Mouse (Mus musculus): ENCODE measurements around the gene Disp2. TPM values are rescaled to one million over a fixed set of nuclear protein-coding genes. Genes with fewer than 3 reads are reported as not detected.

The Disp2 gene
- total RNA-seq, 2 experiments from 2014 or later = not detected

- no peak for ATAC-seq (replicated peaks; ENCODE audit: poor library complexity)
Observed at GRCm38 (mm10) chr2:118835115-118835514, 55.6 kb downstream of the Disp2 start.

GRCm38 (mm10) chr2:118838330-118838729 lies 58.8 kb downstream of the Disp2 start:
- no peak for ATAC-seq (replicated peaks; ENCODE audit: poor library complexity)

- ATAC-seq (replicated peaks; ENCODE audit: poor library complexity) = no peak
Observed at GRCm38 (mm10) chr2:118841186-118841585, 61.7 kb downstream of the Disp2 start.

- no peak for ATAC-seq (replicated peaks; ENCODE audit: poor library complexity)
Observed at GRCm38 (mm10) chr2:118841774-118842173, 62.3 kb downstream of the Disp2 start.

- no peak for ATAC-seq (replicated peaks; ENCODE audit: poor library complexity)
Observed at GRCm38 (mm10) chr2:118844427-118844826, 64.9 kb downstream of the Disp2 start.

GRCm38 (mm10) chr2:118846246-118846645 lies 66.7 kb downstream of the Disp2 start:
- peak; percentile 55 for ATAC-seq (replicated peaks; ENCODE audit: poor library complexity)

GRCm38 (mm10) chr2:118851756-118852155 lies 72.2 kb downstream of the Disp2 start:
- no peak for ATAC-seq (replicated peaks; ENCODE audit: poor library complexity)

Other genes starting within 250 kb of the Disp2 start
- 0.20 and 0.56 TPM in 2 replicates for gene Bmf, start 230.0 kb upstream of the Disp2 start, total RNA-seq (2015)
- gene Bmf, start 230.0 kb upstream of the Disp2 start, total RNA-seq (2017) = 0.51 and 0.71 TPM in 2 replicates
- 38.1 and 42.7 TPM in 2 replicates for gene Bub1b, start 181.5 kb upstream of the Disp2 start, total RNA-seq (2015)
- gene Bub1b, start 181.5 kb upstream of the Disp2 start, total RNA-seq (2017) = 123 and 126 TPM in 2 replicates
- 0.07 and 0.17 TPM in 2 replicates for gene Pak6, start 116.4 kb upstream of the Disp2 start, total RNA-seq (2015)
- gene Pak6, start 116.4 kb upstream of the Disp2 start, total RNA-seq (2017) = 0.21 and 0.61 TPM in 2 replicates
- gene Ankrd63, start 75.8 kb upstream of the Disp2 start, total RNA-seq (2015) = 0.61 and 0.89 TPM in 2 replicates
- gene Ankrd63, start 75.8 kb upstream of the Disp2 start, total RNA-seq (2017) = 0.33 and 0.84 TPM in 2 replicates
- gene Plcb2, start 51.3 kb upstream of the Disp2 start, total RNA-seq (2015) = 71.2 and 80.9 TPM in 2 replicates
- 61.1 and 70.4 TPM in 2 replicates for gene Plcb2, start 51.3 kb upstream of the Disp2 start, total RNA-seq (2017)
- 27.9 and 29.6 TPM in 2 replicates for gene Inafm2, start 34.0 kb upstream of the Disp2 start, total RNA-seq (2015)
- gene Inafm2, start 34.0 kb upstream of the Disp2 start, total RNA-seq (2017) = 17.9 and 20.3 TPM in 2 replicates
- 0.07 and 0.25 TPM in 2 replicates for gene Ccdc9b, start 17.1 kb upstream of the Disp2 start, total RNA-seq (2015)
- 0.42 and 0.47 TPM in 2 replicates for gene Ccdc9b, start 17.1 kb upstream of the Disp2 start, total RNA-seq (2017)
- gene Phgr1, start 7.0 kb upstream of the Disp2 start, total RNA-seq (2015) = not detected in 2 replicates
- not detected in 2 replicates for gene Phgr1, start 7.0 kb upstream of the Disp2 start, total RNA-seq (2017)
- 50.8 and 55.8 TPM in 2 replicates for gene Knstrn, start 34.3 kb downstream of the Disp2 start, total RNA-seq (2015)
- gene Knstrn, start 34.3 kb downstream of the Disp2 start, total RNA-seq (2017) = 215 and 245 TPM in 2 replicates
- gene Ivd, start 82.2 kb downstream of the Disp2 start, total RNA-seq (2015) = 25.9 and 29.6 TPM in 2 replicates
- 37.4 and 39.7 TPM in 2 replicates for gene Ivd, start 82.2 kb downstream of the Disp2 start, total RNA-seq (2017)
- gene Bahd1, start 120.7 kb downstream of the Disp2 start, total RNA-seq (2015) = 6.0 and 6.5 TPM in 2 replicates
- gene Bahd1, start 120.7 kb downstream of the Disp2 start, total RNA-seq (2017) = 4.9 and 7.1 TPM in 2 replicates
- gene Chst14, start 146.8 kb downstream of the Disp2 start, total RNA-seq (2015) = 4.6 and 5.7 TPM in 2 replicates
- 1.5 and 4.7 TPM in 2 replicates for gene Chst14, start 146.8 kb downstream of the Disp2 start, total RNA-seq (2017)
- gene Ccdc32, start 249.7 kb downstream of the Disp2 start, total RNA-seq (2015) = 10.4 and 12.7 TPM in 2 replicates
- 15.2 and 16.2 TPM in 2 replicates for gene Ccdc32, start 249.7 kb downstream of the Disp2 start, total RNA-seq (2017)